Mouse (Mus musculus): ENCODE results near the gene Dkc1. TPM values are rescaled to one million over a fixed set of nuclear protein-coding genes. Genes with fewer than 3 reads are reported as not detected.
A peak's percentile ranks its signal among the peaks of the same experiment; 100 is the strongest.
"Not testable (repeated sequence)": the region's sequence is repeated elsewhere in the genome, so short reads cannot be mapped to it uniquely, and the experiment has no call there.

Dkc1 gene
- polyA plus RNA-seq, 1 experiment from 2014 or later = 153 TPM

DNA sequence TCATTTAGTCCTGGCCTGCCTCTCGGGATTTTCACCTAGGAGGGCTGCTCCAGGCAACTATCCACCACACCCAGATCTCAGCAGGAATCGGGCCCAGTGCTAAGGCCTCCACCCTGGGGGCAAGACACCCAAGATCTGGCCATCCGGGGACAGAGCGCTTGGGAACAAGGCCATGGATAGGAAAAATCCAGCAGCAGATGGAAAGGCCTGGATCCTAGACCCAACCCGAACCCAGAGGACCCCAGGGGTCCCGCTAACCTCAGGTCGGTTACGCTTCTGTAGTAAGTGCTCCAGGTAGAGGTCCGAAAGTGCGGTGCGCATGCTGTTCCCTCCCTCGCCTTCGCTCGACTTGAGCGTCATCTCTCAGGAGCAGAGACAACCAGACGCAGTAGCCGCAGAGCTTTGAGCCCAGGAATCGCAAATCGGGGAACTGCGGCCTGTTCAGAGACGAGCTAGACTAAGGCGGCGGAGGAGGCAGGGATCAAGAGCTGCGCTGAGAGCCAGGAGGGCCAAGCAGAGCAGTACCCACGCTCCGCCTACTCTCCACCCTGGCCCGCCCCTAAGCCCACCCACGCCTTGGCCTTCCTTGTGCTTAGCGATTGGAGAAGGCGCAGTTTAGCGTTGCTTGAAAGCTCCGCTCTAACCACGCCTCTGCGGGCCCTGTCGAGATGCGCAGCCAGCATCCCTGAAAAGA lies 35.0 kb downstream of the Dkc1 start, which contains the start of gene Mpp1:
Gene Mpp1 (minus strand): TSS at position 550 of the 694 bp plus-strand sequence.
- ATAC-seq (replicated peaks; ENCODE audit: low FRiP score, low TSS enrichment, low read depth) (peak; percentile 97), DNase-seq (ENCODE audit: low spot score) (peak; percentile 83)
- Histone ChIP-seq H3K36me3 (ENCODE audit: control insufficient read depth, insufficient read depth, low read length) (no peaks in the 10 kb centered on the region), H3K9ac (ENCODE audit: low read length) (peak within 1 kb of the TSS; percentile 70), H3K27ac (ENCODE audit: low read depth) (peak within 1 kb of the TSS; percentile 61), H3K4me1 (replicated peaks; ENCODE audit: control insufficient read depth, insufficient read depth, low read length) (no peaks in the 10 kb centered on the region), H3K27me3 (replicated peaks; ENCODE audit: control insufficient read depth, insufficient read depth, low read length) (no peaks in the 10 kb centered on the region), H3K9me3 (ENCODE audit: control insufficient read depth, low read length) (no peaks in the 10 kb centered on the region), H3K4me3 (ENCODE audit: low read depth, low read length) (peak within 1 kb of the TSS; percentile 50), H3K4me2 (ENCODE audit: low read length) (peak within 1 kb of the TSS; percentile 52)
- 13% methylated on average over 36 of the region's 36 CpGs for WGBS

DNA sequence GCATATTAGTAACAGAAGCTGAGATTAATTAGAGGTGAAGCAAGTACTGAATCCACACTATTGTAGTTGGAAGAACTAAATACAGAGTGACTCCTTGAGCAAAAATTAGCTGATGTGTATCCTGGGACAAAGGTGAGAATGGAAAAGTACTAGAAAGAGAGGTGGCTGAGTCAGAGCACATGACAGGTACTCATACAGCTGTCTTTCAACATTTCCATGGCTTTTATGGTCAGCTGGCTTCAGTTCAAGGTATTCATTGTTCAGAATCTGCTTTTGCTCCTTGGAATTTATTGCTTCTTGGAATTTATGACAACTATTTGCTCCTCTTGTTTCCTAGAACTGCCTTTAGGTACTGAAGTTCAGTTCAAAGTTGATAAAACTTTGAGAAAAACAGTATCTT lies 41.3 kb downstream of the Dkc1 start:
- Histone ChIP-seq H3K27ac (ENCODE audit: low read depth) (no peak overlapping the region), H3K27me3 (replicated peaks; ENCODE audit: control insufficient read depth, insufficient read depth, low read length) (no peaks in the 10 kb centered on the region), H3K4me3 (ENCODE audit: low read depth, low read length) (no peak overlapping the region), H3K9ac (ENCODE audit: low read length) (no peak overlapping the region), H3K4me1 (replicated peaks; ENCODE audit: control insufficient read depth, insufficient read depth, low read length) (no peaks in the 10 kb centered on the region), H3K4me2 (ENCODE audit: low read length) (no peak overlapping the region), H3K36me3 (ENCODE audit: control insufficient read depth, insufficient read depth, low read length) (no peaks in the 10 kb centered on the region), H3K9me3 (ENCODE audit: control insufficient read depth, low read length) (no peaks in the 10 kb centered on the region)
- DNase-seq (ENCODE audit: low spot score) (no peak), ATAC-seq (replicated peaks; ENCODE audit: low FRiP score, low TSS enrichment, low read depth) (no peak)

DNA sequence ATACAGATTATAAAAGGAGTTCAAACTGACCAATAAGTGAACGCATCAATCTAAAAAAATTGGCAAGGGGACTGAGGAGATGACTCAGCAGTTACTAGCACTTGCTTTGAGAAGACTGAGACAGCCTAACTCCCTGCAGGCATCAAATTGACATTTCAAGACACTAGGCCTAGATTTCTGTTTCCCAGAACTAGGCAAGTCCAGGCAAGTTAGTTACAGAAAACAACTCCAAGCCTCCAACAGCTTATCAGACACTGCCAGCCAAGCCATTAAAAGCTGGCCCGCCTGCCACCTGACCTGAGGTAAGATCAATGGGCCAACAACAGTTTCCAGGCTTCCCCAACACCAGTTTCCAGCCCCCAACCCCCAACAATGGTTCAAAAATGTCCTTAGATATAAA lies 42.1 kb downstream of the Dkc1 start:
- H3K4me2 ChIP-seq (ENCODE audit: low read length) = no peak overlapping the region
- no peak for DNase-seq (ENCODE audit: low spot score)
- no peaks in the 10 kb centered on the region for H3K36me3 ChIP-seq (ENCODE audit: control insufficient read depth, insufficient read depth, low read length)
- 85% methylated on average over 2 of the region's 2 CpGs for WGBS
- H3K4me3 ChIP-seq (ENCODE audit: low read depth, low read length) = no peak overlapping the region
- H3K27ac ChIP-seq (ENCODE audit: low read depth) = no peak overlapping the region
- H3K27me3 ChIP-seq (replicated peaks; ENCODE audit: control insufficient read depth, insufficient read depth, low read length) = no peaks in the 10 kb centered on the region
- H3K9ac ChIP-seq (ENCODE audit: low read length) = no peak overlapping the region
- H3K9me3 ChIP-seq (ENCODE audit: control insufficient read depth, low read length) = no peaks in the 10 kb centered on the region
- ATAC-seq (replicated peaks; ENCODE audit: low FRiP score, low TSS enrichment, low read depth) = no peak
- no peaks in the 10 kb centered on the region for H3K4me1 ChIP-seq (replicated peaks; ENCODE audit: control insufficient read depth, insufficient read depth, low read length)

DNA sequence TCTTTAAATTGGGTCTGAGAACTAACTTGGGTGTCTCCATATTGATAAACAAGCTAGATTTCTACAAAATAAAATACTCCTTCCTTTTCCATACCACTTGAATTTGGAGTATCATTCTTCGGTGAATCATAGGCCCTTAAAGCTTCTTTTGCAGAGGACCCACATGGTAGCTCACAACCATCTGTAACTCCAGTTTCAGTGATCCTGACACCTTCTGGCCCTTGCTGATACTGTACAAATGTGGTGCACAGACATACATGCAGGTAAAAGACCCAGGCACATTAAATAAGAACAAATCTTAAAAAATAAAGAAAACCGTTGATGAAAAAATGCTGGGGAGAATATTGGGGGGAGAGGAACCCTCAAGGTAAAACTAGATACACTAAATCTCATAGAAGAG lies 42.5 kb downstream of the Dkc1 start:
- no peak overlapping the region for H3K4me3 ChIP-seq (ENCODE audit: low read depth, low read length)
- H3K27ac ChIP-seq (ENCODE audit: low read depth) = no peak overlapping the region
- no peaks in the 10 kb centered on the region for H3K27me3 ChIP-seq (replicated peaks; ENCODE audit: control insufficient read depth, insufficient read depth, low read length)
- no peaks in the 10 kb centered on the region for H3K9me3 ChIP-seq (ENCODE audit: control insufficient read depth, low read length)
- DNase-seq (ENCODE audit: low spot score) (no peak), ATAC-seq (replicated peaks; ENCODE audit: low FRiP score, low TSS enrichment, low read depth) (no peak)
- H3K36me3 ChIP-seq (ENCODE audit: control insufficient read depth, insufficient read depth, low read length) = no peaks in the 10 kb centered on the region
- 88% methylated on average over 2 of the region's 2 CpGs for WGBS
- no peak overlapping the region for H3K4me2 ChIP-seq (ENCODE audit: low read length)
- no peaks in the 10 kb centered on the region for H3K4me1 ChIP-seq (replicated peaks; ENCODE audit: control insufficient read depth, insufficient read depth, low read length)
- no peak overlapping the region for H3K9ac ChIP-seq (ENCODE audit: low read length)

DNA sequence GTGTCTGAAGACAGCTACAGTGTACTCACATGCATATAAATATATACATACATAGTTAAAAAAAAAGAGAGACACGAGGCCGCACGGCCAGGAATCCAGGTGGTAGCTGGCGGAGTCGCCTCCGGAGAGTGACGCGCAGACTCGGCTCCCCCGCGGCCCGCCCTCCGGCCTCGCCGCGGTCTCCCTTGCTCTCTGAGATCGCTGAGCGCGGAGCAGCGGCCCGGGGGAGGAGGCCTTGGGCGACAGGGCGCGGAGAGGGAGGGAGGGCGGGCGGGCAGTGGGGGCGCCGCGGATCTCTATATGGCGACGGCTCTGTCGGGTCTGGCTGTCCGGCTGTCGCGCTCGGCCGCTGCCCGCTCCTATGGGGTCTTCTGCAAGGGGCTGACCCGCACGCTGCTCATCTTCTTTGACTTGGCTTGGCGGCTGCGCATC lies 47.5 kb downstream of the Dkc1 start:
- H3K9ac ChIP-seq (ENCODE audit: low read length); H3K9me3 ChIP-seq (ENCODE audit: control insufficient read depth, low read length); H3K36me3 ChIP-seq (ENCODE audit: control insufficient read depth, insufficient read depth, low read length); H3K27ac ChIP-seq (ENCODE audit: low read depth); H3K27me3 ChIP-seq (replicated peaks; ENCODE audit: control insufficient read depth, insufficient read depth, low read length); H3K4me1 ChIP-seq (replicated peaks; ENCODE audit: control insufficient read depth, insufficient read depth, low read length): not testable (repeated sequence)
- H3K4me3 ChIP-seq (ENCODE audit: low read depth, low read length) = peak overlapping the region; percentile 18; the same call in 1 of the 2 replicates
- peak; percentile 55 for DNase-seq (ENCODE audit: low spot score)
- H3K4me2 ChIP-seq (ENCODE audit: low read length) = peak overlapping the region; percentile 43
- 0 out of 2 replicates have a peak, but pooled peaks have one; percentile 43 for ATAC-seq (replicated peaks; ENCODE audit: low FRiP score, low TSS enrichment, low read depth)
- 16% methylated on average over 12 of the region's 42 CpGs for WGBS

DNA sequence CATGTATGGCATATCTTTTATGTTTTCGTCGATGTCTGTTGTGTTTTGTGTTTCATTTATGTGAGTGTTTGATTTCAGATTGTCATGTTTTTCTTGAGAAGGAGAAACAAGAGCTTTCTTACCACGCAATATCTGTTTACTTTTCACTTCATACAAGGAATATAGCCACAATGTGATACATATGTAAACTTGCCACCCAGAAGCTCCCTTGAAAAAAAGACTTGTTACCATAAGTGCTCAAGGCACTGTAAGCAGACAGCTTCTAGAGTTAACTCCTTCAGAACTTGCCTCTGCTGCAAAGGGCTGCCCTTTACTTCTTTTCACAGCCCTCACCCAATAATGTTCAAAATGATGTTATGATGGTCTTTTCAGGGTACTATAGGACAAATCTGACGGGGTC lies 52.8 kb downstream of the Dkc1 start:
- DNase-seq (ENCODE audit: low spot score) (no peak), ATAC-seq (replicated peaks; ENCODE audit: low FRiP score, low TSS enrichment, low read depth) (no peak)
- no peak overlapping the region for H3K27ac ChIP-seq (ENCODE audit: low read depth)
- H3K36me3 ChIP-seq (ENCODE audit: control insufficient read depth, insufficient read depth, low read length) = no peaks in the 10 kb centered on the region
- no peaks in the 10 kb centered on the region for H3K4me1 ChIP-seq (replicated peaks; ENCODE audit: control insufficient read depth, insufficient read depth, low read length)
- no peaks in the 10 kb centered on the region for H3K27me3 ChIP-seq (replicated peaks; ENCODE audit: control insufficient read depth, insufficient read depth, low read length)
- WGBS = 46% methylated on average over 4 of the region's 4 CpGs
- no peak overlapping the region for H3K4me2 ChIP-seq (ENCODE audit: low read length)
- H3K4me3 ChIP-seq (ENCODE audit: low read depth, low read length) = no peak overlapping the region
- H3K9ac ChIP-seq (ENCODE audit: low read length) = no peak overlapping the region
- H3K9me3 ChIP-seq (ENCODE audit: control insufficient read depth, low read length) = no peaks in the 10 kb centered on the region

DNA sequence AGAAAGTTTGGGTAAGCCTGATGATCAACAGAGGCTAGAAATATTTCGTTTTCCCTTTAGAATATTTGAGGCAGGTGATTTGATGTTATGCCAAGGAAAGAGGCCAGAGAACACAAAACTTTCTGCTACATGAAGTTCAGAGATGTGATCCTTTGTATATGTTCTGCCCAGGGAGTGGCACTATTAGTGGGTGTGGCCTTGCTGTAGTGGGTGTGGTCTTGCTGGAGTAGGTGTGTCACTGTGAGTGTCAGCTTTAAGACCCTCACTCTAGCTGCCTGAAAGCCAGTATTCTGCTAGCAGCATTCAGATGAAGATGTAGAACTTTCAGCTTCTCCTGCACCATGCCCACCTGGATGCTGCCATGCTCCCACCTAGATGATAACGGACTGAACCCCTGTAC lies 54.6 kb downstream of the Dkc1 start:
- ATAC-seq (replicated peaks; ENCODE audit: low FRiP score, low TSS enrichment, low read depth) = no peak
- H3K27me3 ChIP-seq (replicated peaks; ENCODE audit: control insufficient read depth, insufficient read depth, low read length) = no peaks in the 10 kb centered on the region
- WGBS = 78% methylated on average over 2 of the region's 2 CpGs

DNA sequence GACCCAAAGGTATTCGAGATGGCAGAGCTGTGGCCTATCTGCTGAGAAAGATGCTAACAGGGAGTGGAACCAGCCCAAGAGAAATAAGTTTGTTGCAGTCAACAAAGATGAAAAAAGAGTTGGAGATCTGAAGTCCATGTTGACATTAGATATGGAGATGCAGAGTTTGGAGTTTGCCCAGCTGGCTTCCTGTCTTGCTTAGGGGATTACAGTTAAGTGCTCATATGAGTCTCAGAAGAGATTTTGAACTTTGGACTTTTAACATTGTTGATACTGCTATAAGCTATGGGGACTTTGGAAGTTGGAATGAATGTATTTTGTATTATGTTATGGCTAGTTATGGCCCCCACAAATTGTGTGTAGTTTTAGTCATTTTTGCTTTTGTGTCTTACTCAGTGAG lies 56.6 kb downstream of the Dkc1 start:
- no peak for ATAC-seq (replicated peaks; ENCODE audit: low FRiP score, low TSS enrichment, low read depth)

More for the DNA sequence above, 54.6 kb downstream of the Dkc1 start:
- no peaks in the 10 kb centered on the region for H3K4me1 ChIP-seq (replicated peaks; ENCODE audit: control insufficient read depth, insufficient read depth, low read length)
- no peak overlapping the region for H3K9ac ChIP-seq (ENCODE audit: low read length)
- DNase-seq (ENCODE audit: low spot score) = no peak
- H3K27ac ChIP-seq (ENCODE audit: low read depth) = no peak overlapping the region
- H3K4me3 ChIP-seq (ENCODE audit: low read depth, low read length) = no peak overlapping the region
- no peaks in the 10 kb centered on the region for H3K9me3 ChIP-seq (ENCODE audit: control insufficient read depth, low read length)
- no peaks in the 10 kb centered on the region for H3K36me3 ChIP-seq (ENCODE audit: control insufficient read depth, insufficient read depth, low read length)
- H3K4me2 ChIP-seq (ENCODE audit: low read length) = no peak overlapping the region

DNA sequence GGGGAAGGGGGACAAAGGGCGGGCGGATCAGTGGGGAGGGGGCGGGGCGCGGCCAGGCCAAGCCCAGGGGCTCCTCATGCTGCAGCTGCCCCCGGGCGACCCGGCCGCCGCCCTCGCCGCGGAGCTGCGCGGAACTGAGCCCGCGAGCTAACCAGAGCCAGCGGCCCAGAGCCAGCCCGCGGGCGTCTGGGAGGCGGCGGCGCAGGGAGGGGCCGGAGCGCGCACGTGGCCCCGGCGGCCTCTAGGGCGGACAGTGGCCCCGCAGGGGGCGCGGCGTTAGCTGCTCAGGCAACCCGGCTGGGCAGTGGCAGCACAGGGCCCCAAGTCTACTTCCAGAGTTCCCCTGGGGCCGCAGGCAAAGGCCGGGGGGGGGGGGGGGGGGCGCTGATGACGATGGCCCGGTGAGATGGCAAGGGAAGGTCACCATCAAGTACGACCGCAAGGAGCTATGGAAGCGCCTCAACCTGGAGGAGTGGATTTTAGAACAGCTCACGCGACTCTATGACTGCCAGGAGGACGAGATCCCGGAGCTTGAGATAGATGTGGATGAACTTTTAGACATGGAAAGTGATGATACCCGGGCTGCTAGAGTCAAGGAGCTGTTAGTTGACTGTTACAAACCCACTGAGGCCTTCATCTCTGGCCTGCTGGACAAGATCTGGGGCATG lies 60.1 kb downstream of the Dkc1 start:
- no peaks in the 10 kb centered on the region for H3K36me3 ChIP-seq (ENCODE audit: control insufficient read depth, insufficient read depth, low read length)
- H3K9ac ChIP-seq (ENCODE audit: low read length) = peak overlapping the region; percentile 37
- H3K9me3 ChIP-seq (ENCODE audit: control insufficient read depth, low read length) = no peaks in the 10 kb centered on the region
- DNase-seq (ENCODE audit: low spot score) (peak; percentile 52), ATAC-seq (replicated peaks; ENCODE audit: low FRiP score, low TSS enrichment, low read depth) (peak; percentile 85)
- H3K4me1 ChIP-seq (replicated peaks; ENCODE audit: control insufficient read depth, insufficient read depth, low read length) = no peaks in the 10 kb centered on the region
- no peak overlapping the region for H3K27ac ChIP-seq (ENCODE audit: low read depth)
- H3K4me3 ChIP-seq (ENCODE audit: low read depth, low read length) = peak overlapping the region; percentile 29
- H3K4me2 ChIP-seq (ENCODE audit: low read length) = peak overlapping the region; percentile 50
- 17% methylated on average over 36 of the region's 49 CpGs for WGBS
- H3K27me3 ChIP-seq (replicated peaks; ENCODE audit: control insufficient read depth, insufficient read depth, low read length) = no peaks in the 10 kb centered on the region

More for the DNA sequence above, 56.6 kb downstream of the Dkc1 start:
- DNase-seq (ENCODE audit: low spot score) = no peak
- Histone ChIP-seq H3K4me3 (ENCODE audit: low read depth, low read length) (no peak overlapping the region), H3K4me2 (ENCODE audit: low read length) (no peak overlapping the region), H3K27me3 (replicated peaks; ENCODE audit: control insufficient read depth, insufficient read depth, low read length) (no peaks in the 10 kb centered on the region), H3K36me3 (ENCODE audit: control insufficient read depth, insufficient read depth, low read length) (no peaks in the 10 kb centered on the region), H3K9ac (ENCODE audit: low read length) (no peak overlapping the region), H3K27ac (ENCODE audit: low read depth) (no peak overlapping the region), H3K4me1 (replicated peaks; ENCODE audit: control insufficient read depth, insufficient read depth, low read length) (no peaks in the 10 kb centered on the region), H3K9me3 (ENCODE audit: control insufficient read depth, low read length) (no peaks in the 10 kb centered on the region)
- 45% methylated on average over 1 of the region's 1 CpGs for WGBS

All from intestine, embryonic 14.5 days (tissue).